Mouse (Mus musculus): ENCODE measurements around the gene Adam11.

- TF ChIP-seq CTCF (IDR thresholded peaks at IDR 0.05; ENCODE audit: extremely low read depth, insufficient read depth, insufficient read length, insufficient replicate concordance) (no peak), POLR2A (IDR thresholded peaks at IDR 0.05; ENCODE audit: low read depth, low read length) (no peak)
Measured at GRCm38 (mm10) chr11:102762248-102762647, 1.0 kb downstream of the Adam11 start.
